Mouse (Mus musculus) kidney, postnatal 25 days (tissue): Measurements from ENCODE around the gene Timm17a.

Experiments
- DNase-seq, 2 experiments: peaks; one replicate each; pipeline ENCODE4 v3.0.0; 2021; ENCODE audit warnings: mixed read lengths in 2 of 2

Gene Timm17a

GRCm38 (mm10) chr1:135271371-135271770 is 42.2 kb downstream of the Timm17a start:
- DNase-seq, result no peak

DNA sequence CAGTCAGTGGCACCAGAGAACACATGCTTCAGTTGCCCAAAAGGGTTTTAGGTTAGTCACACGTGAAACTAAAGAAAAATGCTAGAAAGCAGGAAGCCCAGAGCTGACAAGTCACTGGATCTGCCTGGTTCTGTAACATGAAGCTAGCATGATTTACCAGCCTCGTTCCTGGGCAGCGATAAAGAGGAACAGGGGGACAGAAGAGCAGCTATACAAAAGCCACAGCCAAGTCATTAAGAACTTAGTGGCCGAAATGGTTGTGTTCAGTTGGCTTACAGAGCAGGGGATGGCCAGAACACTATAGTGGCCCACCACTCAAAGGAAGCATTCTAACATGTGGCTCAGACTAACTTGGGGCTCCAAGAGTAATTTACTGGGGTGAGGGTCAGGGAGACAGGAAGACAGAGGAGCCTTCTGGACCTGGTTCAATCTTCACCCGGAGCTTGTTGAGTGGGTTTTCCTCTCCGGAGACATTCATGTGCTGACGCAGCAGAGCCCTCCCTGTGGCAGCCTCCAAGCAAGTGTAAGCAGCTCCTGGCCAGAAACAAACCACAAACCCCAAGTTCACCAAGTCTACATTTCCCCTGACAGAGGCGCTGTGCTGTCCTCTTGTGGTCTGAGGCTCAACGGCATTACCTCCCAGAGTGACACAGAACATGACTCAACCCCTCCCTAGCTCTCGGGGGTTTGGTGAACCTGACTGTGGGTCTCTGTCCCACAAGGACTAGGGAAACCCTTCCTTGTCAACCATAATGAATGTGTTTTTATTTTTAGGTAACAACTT is 45.7 kb downstream of the Timm17a start:
- peak; percentile 23 to 45 for DNase-seq

DNA sequence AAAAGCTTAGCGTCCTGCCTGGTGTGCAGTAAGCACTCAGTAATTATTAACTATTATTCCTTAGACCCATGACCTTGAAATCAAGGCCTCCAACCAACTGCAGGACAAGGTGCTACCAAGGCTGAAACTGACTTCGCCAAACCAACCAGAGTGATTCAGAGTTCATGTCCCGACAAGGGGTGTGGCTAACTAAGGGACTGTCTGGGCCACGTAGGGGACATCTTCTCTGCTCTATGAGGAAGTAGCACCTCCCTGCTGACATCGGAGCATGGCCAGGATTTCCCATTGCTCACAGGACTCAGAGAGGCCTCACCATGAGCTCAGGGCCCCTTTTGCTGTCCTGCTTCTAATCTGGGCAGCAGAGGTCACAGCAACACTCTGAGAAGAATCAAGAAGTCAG is 47.7 kb downstream of the Timm17a start:
- peak in 1 of 2 experiments; percentile 65 for DNase-seq

DNA sequence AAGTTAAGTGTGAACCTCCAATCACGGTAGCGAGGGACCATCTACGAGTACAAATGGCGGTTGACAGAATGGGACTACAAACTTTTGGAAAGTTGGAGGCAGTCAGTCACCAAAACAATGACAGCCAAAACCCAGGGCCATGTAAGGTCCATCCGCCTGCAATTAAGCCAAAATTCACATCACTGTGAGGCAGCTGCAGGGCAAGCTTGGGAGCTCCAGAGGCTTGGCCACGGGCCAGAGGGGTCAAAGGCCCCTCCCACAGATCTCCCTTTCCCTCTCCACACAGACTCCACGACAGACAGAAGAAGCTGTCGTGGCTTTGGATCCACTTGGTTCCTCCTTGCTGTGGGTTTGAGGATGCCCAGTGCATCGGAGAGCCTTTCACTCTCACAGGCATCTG is 50.3 kb downstream of the Timm17a start:
- DNase-seq, result peak; percentile 34 to 42

GRCm38 (mm10) chr1:135262329-135262728 is 51.2 kb downstream of the Timm17a start:
- DNase-seq, result no peak

DNA sequence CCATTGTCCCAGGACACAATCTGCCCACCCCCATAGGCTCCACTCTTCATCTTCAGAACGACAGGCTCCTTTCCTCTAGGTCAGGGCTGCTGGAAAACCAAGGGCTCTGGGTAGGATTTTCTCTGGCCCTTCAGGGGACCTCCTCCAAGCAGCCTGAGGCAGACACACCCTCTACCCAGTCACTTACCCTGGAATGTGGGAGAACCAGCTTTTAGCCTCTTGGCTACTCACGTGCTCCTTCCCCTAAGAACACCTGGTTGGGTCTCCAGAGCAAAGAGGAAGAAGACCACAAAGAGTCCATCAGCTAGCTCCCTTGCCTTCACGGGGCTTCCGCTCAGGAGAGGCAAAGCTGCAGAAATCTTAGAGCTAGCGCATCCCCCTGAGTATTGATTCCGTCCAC is 52.6 kb downstream of the Timm17a start:
- DNase-seq, result peak in 1 of 2 experiments; percentile 64

DNA sequence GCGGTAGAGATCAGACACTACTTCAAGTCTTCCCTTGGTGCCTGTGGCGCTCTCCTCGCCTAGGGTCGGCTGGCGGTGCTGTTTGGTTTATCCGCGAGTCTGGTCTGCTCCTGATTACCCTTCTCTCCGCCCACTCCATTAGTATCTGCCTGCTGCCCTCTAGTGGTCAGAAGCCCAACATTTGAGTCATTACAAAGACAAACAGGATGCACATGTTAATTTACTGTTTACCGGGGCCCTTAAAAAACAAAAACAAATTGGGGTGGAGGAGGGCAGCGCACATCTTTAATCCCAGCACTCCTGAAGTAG is 54.5 kb downstream of the Timm17a start:
- peak; percentile 87 to 93 for DNase-seq

DNA sequence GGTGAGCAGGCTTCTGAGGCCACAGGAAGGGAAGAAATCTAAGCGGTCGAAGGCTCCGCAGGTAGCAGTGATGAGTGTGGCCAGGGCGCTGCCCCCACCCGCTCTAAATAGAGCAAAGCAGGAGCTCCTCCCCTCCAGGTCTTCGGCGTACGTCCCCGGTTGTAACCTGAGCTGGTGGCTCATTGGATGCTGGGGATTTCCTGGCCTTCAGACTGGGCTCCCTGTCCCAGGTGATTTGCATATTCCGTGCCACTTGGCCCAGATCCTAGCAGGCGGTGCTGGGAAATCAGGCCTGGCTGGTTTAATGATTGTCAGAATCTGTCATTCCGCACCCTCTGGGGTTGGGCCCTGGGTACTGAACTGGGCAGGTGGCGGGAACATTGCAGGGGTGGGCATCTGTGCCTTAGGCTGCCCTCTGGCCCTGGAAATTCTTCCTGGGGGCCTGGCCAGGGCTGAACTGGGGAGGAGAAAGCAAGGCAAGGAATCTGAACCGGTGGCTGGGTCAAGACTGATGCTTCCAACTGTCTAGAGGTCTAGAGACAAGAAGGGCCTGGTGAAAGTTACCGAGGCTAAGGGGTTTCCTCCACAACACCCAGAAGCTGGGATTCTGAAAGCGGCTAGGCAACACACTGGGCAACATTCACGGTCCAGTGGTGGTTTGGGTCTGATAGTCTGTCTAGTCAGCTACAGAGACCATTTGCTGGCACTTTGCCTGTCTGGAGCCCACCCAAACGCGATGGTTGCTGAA is 55.0 kb downstream of the Timm17a start, which contains the start of gene Elf3:
Gene Elf3, minus strand, starts transcription at position 189 of the 748 bp plus-strand sequence.
- peak; percentile 94 to 98 for DNase-seq

- DNase-seq, result peak; percentile 70 to 82
Observed at GRCm38 (mm10) chr1:135256299-135256698, 57.3 kb downstream of the Timm17a start.

- no peak for DNase-seq
Observed at GRCm38 (mm10) chr1:135252854-135253253, 60.7 kb downstream of the Timm17a start.

DNA sequence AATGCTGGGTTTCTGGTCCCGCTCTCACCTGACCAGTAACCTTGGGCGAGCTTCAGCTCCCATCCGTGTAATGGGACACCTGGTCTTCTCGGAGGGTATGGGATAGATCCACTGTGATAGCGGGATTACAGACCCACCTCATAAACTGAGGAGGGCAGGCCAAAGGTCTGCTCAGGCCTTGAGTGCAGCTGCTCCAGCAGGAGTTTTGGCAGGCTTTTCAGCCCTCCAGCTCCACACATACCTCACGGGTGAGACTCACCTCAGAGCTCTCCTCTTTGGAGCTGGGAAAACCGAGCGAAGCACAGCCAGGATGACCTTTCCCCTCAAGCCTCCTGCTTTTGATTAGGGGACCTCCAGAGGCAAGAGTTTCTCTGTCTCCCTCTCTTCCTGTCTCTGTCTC is 62.2 kb downstream of the Timm17a start:
- no peak for DNase-seq

GRCm38 (mm10) chr1:135250706-135251105 is 62.9 kb downstream of the Timm17a start:
- no peak for DNase-seq

DNA sequence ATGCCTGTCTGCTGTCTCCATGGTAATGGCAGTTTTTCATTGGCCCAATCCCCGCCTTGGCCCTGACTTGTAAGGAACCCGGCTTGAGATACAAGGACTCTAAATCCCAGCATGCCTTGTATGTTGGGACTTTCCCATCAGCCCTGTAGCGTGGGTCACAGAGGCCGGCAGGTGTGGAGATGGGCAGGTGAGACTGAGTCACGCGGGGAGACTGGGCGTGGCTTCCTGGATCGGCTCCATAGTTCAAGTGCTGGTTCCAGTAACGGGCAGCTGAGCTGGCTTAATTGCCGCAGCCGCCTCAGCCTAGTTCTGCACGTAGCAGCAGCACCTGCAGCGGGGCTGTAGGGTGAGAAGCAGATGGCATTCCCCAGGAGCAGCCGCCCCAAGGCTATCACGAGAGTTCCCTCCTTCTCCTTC is 65.1 kb downstream of the Timm17a start:
- peak; percentile 89 to 95 for DNase-seq
